Mouse (Mus musculus) heart, embryonic 16.5 days (tissue): Measurements from ENCODE around the gene Gstm3. TPM values are rescaled to one million over a fixed set of nuclear protein-coding genes. Genes with fewer than 3 reads are reported as not detected.
"Not testable (repeated sequence)": the region's sequence is repeated elsewhere in the genome, so short reads cannot be mapped to it uniquely, and the experiment has no call there.

Experiments
- ATAC-seq: fragments of 200-750 bp; cut with Nextera tagmentation; replicated peaks from 2 replicates; pipeline ENCODE4 v1.8.0; 2017; ENCODE audit warnings: moderate number of reproducible peaks; ENCODE audit not compliant: insufficient read depth, low FRiP score; ENCODE audit errors: extremely low read depth
- H3K27ac ChIP-seq: fragments of 300-500 bp; sonication (generic); 2 replicates; pipeline ENCODE4 v1.5.1; 2014; ENCODE audit warnings: mild to moderate bottlenecking, low read length, control low read depth, moderate library complexity
- H3K27me3 ChIP-seq: fragments of 300-500 bp; sonication (generic); 2 replicates; pipeline ENCODE4 v1.6.1; 2014; ENCODE audit warnings: low read length, mixed read lengths; ENCODE audit not compliant: control insufficient read depth, insufficient read depth
- H3K36me3 ChIP-seq: fragments of 300-500 bp; sonication (generic); 2 replicates; pipeline ENCODE4 v1.6.1; 2014; ENCODE audit not compliant: control insufficient read depth, insufficient read depth
- H3K4me1 ChIP-seq: fragments of 300-500 bp; sonication (generic); 2 replicates; pipeline ENCODE4 v1.6.1; 2014; ENCODE audit warnings: low read length, mixed read lengths; ENCODE audit not compliant: control insufficient read depth, insufficient read depth
- H3K4me2 ChIP-seq: fragments of 300-500 bp; sonication (generic); 2 replicates; pipeline ENCODE4 v1.6.1; 2014; ENCODE audit warnings: low read depth, mild to moderate bottlenecking, control low read depth, low read length
- H3K4me3 ChIP-seq: fragments of 300-500 bp; sonication (generic); 2 replicates; pipeline ENCODE4 v1.5.1; 2014; ENCODE audit warnings: mild to moderate bottlenecking, control low read depth, low read length
- H3K9ac ChIP-seq: fragments of 300-500 bp; sonication (generic); 2 replicates; pipeline ENCODE4 v1.6.1; 2014; ENCODE audit warnings: low read length, control low read depth
- H3K9me3 ChIP-seq: fragments of 300-500 bp; sonication (generic); replicated peaks from 2 replicates; pipeline ENCODE4 v1.6.1; 2016; ENCODE audit warnings: low read length; ENCODE audit not compliant: control insufficient read depth
- WGBS: fragments of 180-500 bp; shearing (Covaris S2); extraction: QIAGEN DNeasy Blood & Tissue Kit; methylation state at CpG from one replicate; pipeline ENCODE4 v1.1.7; 2014; 5-methylcytosine and 5-hydroxymethylcytosine counted together
- polyA plus RNA-seq: library from polyadenylated mRNA; unstranded; fragments of >200 nt; fragmentation: Nextera tagmentation; extraction: Ambion mirVana; gene quantifications from 2 replicates; pipeline ENCODE4 v1.2.1, GENCODE M21; 2015

Gstm3 gene
- polyA plus RNA-seq, 1 experiment from 2014 or later = 0.22 TPM

DNA sequence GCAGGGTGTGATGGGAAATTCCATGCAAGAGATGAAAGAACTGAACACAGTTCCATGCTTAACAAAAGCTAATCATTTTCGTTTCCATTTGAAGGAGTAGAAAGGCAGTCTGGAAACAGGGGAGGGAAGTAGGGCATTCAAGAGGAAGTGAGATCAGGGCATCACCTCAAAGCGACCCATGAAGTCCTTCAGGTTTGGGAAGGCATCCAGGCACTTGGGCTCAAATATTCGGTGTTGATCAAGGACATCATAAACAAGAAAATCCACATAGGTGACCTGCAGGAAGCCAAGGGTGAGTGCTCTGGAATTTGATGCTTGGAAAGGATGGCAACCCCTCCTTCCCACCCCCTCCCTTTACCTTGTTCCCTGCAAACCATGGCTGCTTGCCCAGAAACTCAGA, 14.7 kb upstream of the Gstm3 start:
- WGBS = 66% methylated on average over 3 of the region's 3 CpGs
- no peak for ATAC-seq
- Histone ChIP-seq H3K9me3 (no peaks in the 10 kb centered on the region), H3K4me3 (no peak overlapping the region), H3K27me3 (no peaks in the 10 kb centered on the region), H3K4me2 (no peak overlapping the region), H3K27ac (no peak overlapping the region), H3K36me3 (no peaks in the 10 kb centered on the region), H3K9ac (no peak overlapping the region), H3K4me1 (peaks cover 5% of the 10 kb centered on the region; the same call in 1 of the 2 replicates)

DNA sequence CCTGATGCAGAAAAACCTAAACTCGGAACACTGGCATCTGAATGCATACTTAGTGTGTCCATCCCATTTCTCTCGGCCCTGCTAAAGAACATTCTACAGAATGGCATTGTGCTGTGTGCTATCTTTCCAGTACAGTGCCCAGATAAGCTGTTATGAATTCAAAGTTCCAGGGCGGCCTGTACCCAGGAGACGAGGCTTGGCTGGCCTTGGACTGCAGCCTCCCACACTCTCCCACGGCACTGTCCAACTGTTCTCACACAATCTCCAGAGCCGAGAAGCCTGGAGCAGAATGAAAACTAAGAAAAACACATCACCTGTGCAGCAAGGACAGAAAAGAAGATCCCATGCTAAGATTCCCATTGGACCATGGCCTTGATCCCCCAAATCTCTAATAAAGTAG, 13.6 kb upstream of the Gstm3 start:
- WGBS = 66% methylated on average over 6 of the region's 6 CpGs
- H3K9ac ChIP-seq = no peak overlapping the region
- H3K9me3 ChIP-seq = no peaks in the 10 kb centered on the region
- H3K36me3 ChIP-seq = no peaks in the 10 kb centered on the region
- no peaks in the 10 kb centered on the region for H3K27me3 ChIP-seq
- H3K27ac ChIP-seq = no peak overlapping the region
- no peak overlapping the region for H3K4me3 ChIP-seq
- ATAC-seq = no peak
- H3K4me1 ChIP-seq = peaks cover 5% of the 10 kb centered on the region; the same call in 1 of the 2 replicates
- H3K4me2 ChIP-seq = no peak overlapping the region

DNA sequence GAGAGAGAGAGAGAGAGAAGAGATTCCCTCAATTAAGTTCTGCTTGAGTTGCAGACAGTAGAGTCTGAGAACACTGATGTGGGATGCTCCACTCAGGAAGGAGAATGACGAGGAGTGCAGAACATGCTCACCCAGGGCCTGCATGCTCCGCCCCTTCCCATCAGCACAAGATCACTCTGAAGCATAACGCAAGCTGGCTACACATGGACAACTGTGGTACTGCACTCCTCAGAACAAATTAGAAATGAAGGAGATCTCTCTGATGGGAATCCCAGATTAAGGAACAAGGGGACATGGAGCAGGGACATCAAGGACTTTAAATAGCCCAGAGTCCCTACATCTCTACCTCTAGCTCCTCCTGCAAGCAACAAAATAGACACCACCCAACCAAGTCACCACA, 12.2 kb upstream of the Gstm3 start:
- ATAC-seq = no peak
- Histone ChIP-seq H3K27me3 (no peaks in the 10 kb centered on the region), H3K36me3 (no peaks in the 10 kb centered on the region), H3K4me3 (no peak overlapping the region), H3K4me2 (no peak overlapping the region), H3K4me1 (peaks cover 5% of the 10 kb centered on the region; the same call in 1 of the 2 replicates), H3K9me3 (no peaks in the 10 kb centered on the region), H3K27ac (no peak overlapping the region), H3K9ac (no peak overlapping the region)
- 72% methylated on average over 3 of the region's 3 CpGs for WGBS

DNA sequence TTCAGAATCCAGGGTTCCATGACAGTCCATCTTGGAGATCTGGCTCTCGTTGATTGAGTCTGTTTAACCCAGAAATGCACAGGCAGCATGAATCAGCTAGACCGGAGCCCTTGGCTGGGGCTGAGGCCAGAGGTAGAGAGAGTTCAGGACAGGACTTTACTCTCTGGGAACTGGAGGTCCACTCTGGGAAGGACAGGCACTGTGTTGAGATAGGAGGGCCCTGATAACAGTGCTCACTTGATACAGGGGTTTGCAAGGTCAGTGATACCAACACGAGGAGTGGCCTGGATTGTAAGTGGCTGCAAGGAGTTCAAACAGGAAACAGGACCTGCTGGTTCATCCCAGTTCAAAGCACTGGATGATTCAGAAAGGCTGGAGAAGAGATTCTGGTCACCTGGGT, 8.6 kb upstream of the Gstm3 start:
- Histone ChIP-seq H3K4me1 (peaks cover 2% of the 10 kb centered on the region; the same call in 1 of the 2 replicates), H3K9ac (no peak overlapping the region), H3K4me2 (no peak overlapping the region), H3K36me3 (no peaks in the 10 kb centered on the region), H3K4me3 (no peak overlapping the region), H3K27me3 (no peaks in the 10 kb centered on the region), H3K27ac (no peak overlapping the region), H3K9me3 (no peaks in the 10 kb centered on the region)
- ATAC-seq = no peak
- 51% methylated on average over 3 of the region's 3 CpGs for WGBS

DNA sequence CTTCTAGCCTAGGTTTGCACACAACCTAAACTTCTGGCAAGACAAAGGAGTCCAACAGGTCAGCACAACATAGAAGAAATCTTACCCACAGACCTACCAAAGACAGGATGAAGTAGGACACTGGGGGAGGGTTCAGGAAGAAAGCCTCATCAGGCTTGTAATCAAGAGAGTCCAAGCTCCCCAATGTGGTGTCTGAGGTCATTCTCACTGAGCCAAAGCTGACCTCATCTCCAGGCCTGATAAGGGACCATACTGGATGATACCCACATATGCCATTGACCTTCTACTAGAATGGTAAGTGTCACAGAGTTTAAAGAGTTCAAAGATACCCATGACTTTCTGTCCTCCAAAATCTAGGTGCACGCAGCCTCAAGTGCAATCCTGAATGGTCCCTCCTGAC, 5.2 kb upstream of the Gstm3 start:
- Histone ChIP-seq H3K9me3 (no peaks in the 10 kb centered on the region), H3K4me1 (no peaks in the 10 kb centered on the region), H3K9ac (no peak overlapping the region), H3K4me3 (no peak overlapping the region), H3K27me3 (no peaks in the 10 kb centered on the region), H3K36me3 (no peaks in the 10 kb centered on the region), H3K27ac (no peak overlapping the region), H3K4me2 (no peak overlapping the region)
- ATAC-seq = no peak
- WGBS = 80% methylated on average over 1 of the region's 1 CpGs

DNA sequence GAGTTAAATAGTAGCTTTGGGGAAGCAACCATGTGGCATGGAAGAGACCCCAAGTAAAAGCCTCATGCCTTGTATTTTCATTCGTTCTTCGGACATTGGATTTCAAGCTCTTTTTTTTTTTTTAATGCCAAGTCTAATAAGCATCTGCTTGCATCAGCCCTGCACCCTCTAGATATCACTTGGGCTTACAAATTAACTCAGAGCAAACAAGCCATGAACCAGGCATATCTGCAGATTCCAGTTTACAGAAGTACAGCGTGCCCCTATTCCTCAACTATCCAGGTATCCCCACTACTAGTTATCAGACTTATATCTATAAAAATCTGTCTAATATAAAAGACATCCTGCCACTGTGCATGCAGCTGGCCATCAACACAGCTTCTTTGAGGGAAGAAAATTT, 3.0 kb upstream of the Gstm3 start:
- no peak overlapping the region for H3K4me2 ChIP-seq
- ATAC-seq = no peak
- no peak overlapping the region for H3K27ac ChIP-seq
- no peaks in the 10 kb centered on the region for H3K4me1 ChIP-seq
- no peak overlapping the region for H3K4me3 ChIP-seq
- no peaks in the 10 kb centered on the region for H3K36me3 ChIP-seq
- H3K27me3 ChIP-seq = no peaks in the 10 kb centered on the region
- no peaks in the 10 kb centered on the region for H3K9me3 ChIP-seq
- WGBS = 90% methylated on average over 3 of the region's 3 CpGs
- H3K9ac ChIP-seq = no peak overlapping the region

DNA sequence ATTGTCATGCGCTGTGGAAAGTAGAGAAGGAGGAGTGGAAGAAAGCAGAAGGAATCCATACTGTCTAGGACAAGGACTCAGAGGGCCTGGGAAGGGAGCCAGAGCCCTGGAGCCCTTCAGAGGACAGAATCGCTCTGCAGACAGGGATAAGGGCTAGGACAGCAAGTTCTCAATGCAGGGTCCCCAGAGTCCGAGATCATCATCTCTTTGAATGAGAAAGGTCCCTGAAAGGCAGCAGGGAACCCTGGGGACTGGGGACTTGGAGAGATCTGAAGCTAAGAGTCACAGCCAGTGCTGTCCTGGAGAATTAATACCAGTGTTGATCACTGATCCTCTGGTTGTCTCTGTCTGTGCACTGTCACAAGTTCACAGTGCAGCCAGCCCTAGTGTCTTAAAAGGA, 2.0 kb upstream of the Gstm3 start:
- H3K9ac ChIP-seq, H3K4me3 ChIP-seq, H3K27ac ChIP-seq, H3K4me2 ChIP-seq, H3K4me1 ChIP-seq, H3K9me3 ChIP-seq, H3K27me3 ChIP-seq, ATAC-seq, H3K36me3 ChIP-seq: not testable (repeated sequence)
- WGBS = 42% methylated on average over 3 of the region's 3 CpGs

DNA sequence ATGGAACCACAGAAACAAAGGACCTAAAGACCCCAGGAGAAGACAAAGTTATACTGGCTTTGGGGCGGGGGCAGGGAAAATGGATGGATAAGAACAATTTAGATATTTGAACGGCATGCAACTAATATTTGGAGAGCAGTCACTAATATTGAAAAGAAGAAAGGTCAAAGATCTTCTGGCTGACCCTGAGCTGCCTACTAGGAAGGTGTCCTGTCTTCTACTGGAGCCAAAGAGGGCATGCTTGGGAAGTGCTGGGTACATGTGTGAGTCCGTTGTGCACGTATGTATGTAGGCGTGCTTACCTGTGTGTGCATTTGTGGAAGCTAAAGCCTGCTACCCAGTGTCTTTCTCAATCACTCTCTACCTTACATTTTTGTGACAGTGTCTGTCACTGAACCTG, 2.5 kb downstream of the Gstm3 start:
- Histone ChIP-seq H3K9ac (no peak overlapping the region), H3K4me2 (no peak overlapping the region), H3K4me3 (no peak overlapping the region), H3K9me3 (no peaks in the 10 kb centered on the region), H3K36me3 (no peaks in the 10 kb centered on the region), H3K27me3 (no peaks in the 10 kb centered on the region), H3K27ac (no peak overlapping the region), H3K4me1 (0 out of 2 replicates have a peak, but pooled peaks cover 2% of the 10 kb centered on the region)
- WGBS = 92% methylated on average over 5 of the region's 5 CpGs
- no peak for ATAC-seq

DNA sequence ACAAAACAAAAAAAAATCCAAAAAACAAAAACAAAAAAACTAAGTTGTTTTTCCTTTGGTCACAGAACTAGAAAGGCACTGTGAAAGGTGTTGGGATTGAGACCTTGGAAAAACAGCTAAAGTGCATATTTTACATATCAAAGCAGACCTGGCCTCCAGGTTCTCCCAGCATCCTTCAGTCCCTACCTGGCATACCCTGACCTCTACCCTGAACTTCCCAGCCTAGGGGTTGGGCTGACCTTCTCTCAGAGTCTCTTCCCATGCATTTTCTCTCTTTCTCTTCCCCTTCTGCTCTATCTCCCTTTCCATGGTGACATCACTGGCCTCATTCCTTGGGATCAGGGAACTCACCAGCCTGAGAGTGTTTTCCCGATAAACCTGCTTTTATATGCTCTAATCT, 3.5 kb downstream of the Gstm3 start:
- Histone ChIP-seq H3K36me3 (no peaks in the 10 kb centered on the region), H3K4me1 (0 out of 2 replicates have a peak, but pooled peaks cover 2% of the 10 kb centered on the region), H3K27ac (no peak overlapping the region), H3K9ac (no peak overlapping the region), H3K4me2 (no peak overlapping the region), H3K9me3 (no peaks in the 10 kb centered on the region), H3K4me3 (no peak overlapping the region), H3K27me3 (no peaks in the 10 kb centered on the region)
- no peak for ATAC-seq
- 46% methylated on average over 1 of the region's 1 CpGs for WGBS
